Mouse (Mus musculus) liver, adult 2 months (tissue): ENCODE data around the gene Cklf. TPM values are rescaled to one million over a fixed set of nuclear protein-coding genes. Genes with fewer than 3 reads are reported as not detected.

ENCODE experiments used
- DNase-seq: peaks from one replicate; pipeline ENCODE4 v3.0.0-alpha.2; 2011; ENCODE audit warnings: low read depth, low spot score; ENCODE audit errors: extremely low read depth
- H3K27ac ChIP-seq: fragments of 200-500 bp; replicated peaks from 2 replicates; pipeline ENCODE4 v1.5.1; 2012; ENCODE audit warnings: low read depth, mild to moderate bottlenecking, control low read depth, inconsistent platforms, low read length; ENCODE audit not compliant: insufficient read depth
- H3K27me3 ChIP-seq: fragments of 200-500 bp; 2 replicates; pipeline ENCODE4 v1.6.1; 2012; ENCODE audit warnings: mild to moderate bottlenecking, moderate library complexity, low read length, inconsistent platforms; ENCODE audit not compliant: control insufficient read depth, insufficient read depth
- H3K36me3 ChIP-seq: fragments of 200-500 bp; 2 replicates; pipeline ENCODE4 v1.6.1; 2012; ENCODE audit warnings: low read length, inconsistent platforms; ENCODE audit not compliant: control insufficient read depth, insufficient read depth
- H3K4me1 ChIP-seq: fragments of 200-500 bp; 2 replicates; pipeline ENCODE4 v1.6.1; 2011; ENCODE audit warnings: low read length; ENCODE audit not compliant: control insufficient read depth, insufficient read depth
- H3K4me3 ChIP-seq: fragments of 200-500 bp; 2 replicates; pipeline ENCODE4 v1.5.1; 2011; ENCODE audit warnings: low read depth, mild to moderate bottlenecking, control low read depth, low read length, moderate library complexity; ENCODE audit not compliant: insufficient read depth
- H3K79me2 ChIP-seq: fragments of 200-500 bp; 2 replicates; pipeline ENCODE4 v1.6.1; 2012; ENCODE audit warnings: inconsistent platforms, mild to moderate bottlenecking, low read length, moderate library complexity; ENCODE audit not compliant: control insufficient read depth, insufficient read depth
- H3K9ac ChIP-seq: fragments of 200-500 bp; 2 replicates; pipeline ENCODE4 v1.6.1; 2012; ENCODE audit warnings: low read depth, mild to moderate bottlenecking, control low read depth, inconsistent platforms, low read length
- CTCF ChIP-seq: fragments of 200-500 bp; IDR thresholded peaks from 2 replicates; pipeline ENCODE4 v1.5.1; 2011; ENCODE audit warnings: low read depth, low read length, control low read depth
- POLR2A ChIP-seq: fragments of 200-500 bp; IDR thresholded peaks from 2 replicates; pipeline ENCODE4 v1.6.1; 2011; ENCODE audit warnings: low read length, control low read depth; ENCODE audit not compliant: insufficient read depth; ENCODE audit errors: extremely low read depth
- WGBS: fragments of 180-500 bp; shearing (Covaris S2); methylation state at CpG from one replicate; pipeline ENCODE4 v1.1.7; 2018; 5-methylcytosine and 5-hydroxymethylcytosine counted together
- polyA plus RNA-seq: library from polyadenylated mRNA; depleted of rRNA; stranded (reverse); fragments of >200 nt; gene quantifications from 2 replicates; pipeline ENCODE4 v1.2.3, GENCODE M21; 2012
- total RNA-seq: library from RNA; depleted of rRNA; stranded (reverse); fragments of >200 nt; gene quantifications from 2 replicates; pipeline ENCODE4 v1.2.3, GENCODE M21; 2014

Cklf gene
- total and polyA plus RNA-seq, 2 experiments = 1.9 to 2.0 TPM

GRCm38 (mm10) chr8:104219806-104220205, 30.9 kb upstream of the Cklf start:
- no peak overlapping the region for H3K4me3 ChIP-seq
- H3K79me2 ChIP-seq = no peaks in the 10 kb centered on the region
- no peaks in the 10 kb centered on the region for H3K4me1 ChIP-seq
- no peak overlapping the region for H3K27ac ChIP-seq
- H3K9ac ChIP-seq = no peak overlapping the region
- no peaks in the 10 kb centered on the region for H3K36me3 ChIP-seq
- peak; percentile 92 for TF ChIP-seq CTCF
- no peak for TF ChIP-seq POLR2A
- no peaks in the 10 kb centered on the region for H3K27me3 ChIP-seq
- WGBS = 41% methylated on average over 5 of the region's 5 CpGs
- DNase-seq = peak; percentile 22

GRCm38 (mm10) chr8:104227048-104227447, 23.6 kb upstream of the Cklf start:
- Histone ChIP-seq H3K27me3 (no peaks in the 10 kb centered on the region), H3K9ac (no peak overlapping the region), H3K36me3 (peaks cover 45% of the 10 kb centered on the region), H3K79me2 (no peaks in the 10 kb centered on the region), H3K4me3 (no peak overlapping the region), H3K27ac (no peak overlapping the region), H3K4me1 (no peaks in the 10 kb centered on the region)
- DNase-seq = no peak
- WGBS = 97% methylated on average over 5 of the region's 5 CpGs
- no peak for TF ChIP-seq CTCF
- no peak for TF ChIP-seq POLR2A

GRCm38 (mm10) chr8:104230377-104230776, 20.3 kb upstream of the Cklf start:
- Histone ChIP-seq H3K79me2 (no peaks in the 10 kb centered on the region), H3K36me3 (peaks cover 59% of the 10 kb centered on the region), H3K4me3 (no peak overlapping the region), H3K27ac (no peak overlapping the region), H3K27me3 (no peaks in the 10 kb centered on the region), H3K4me1 (no peaks in the 10 kb centered on the region), H3K9ac (no peak overlapping the region)
- no peak for DNase-seq
- no peak for TF ChIP-seq CTCF
- TF ChIP-seq POLR2A = no peak
- WGBS = 94% methylated on average over 9 of the region's 9 CpGs

- 98% methylated on average over 4 of the region's 4 CpGs for WGBS
- TF ChIP-seq CTCF = no peak
- TF ChIP-seq POLR2A = no peak
- Histone ChIP-seq H3K4me3 (no peak overlapping the region), H3K4me1 (no peaks in the 10 kb centered on the region), H3K9ac (no peak overlapping the region), H3K27ac (no peak overlapping the region), H3K36me3 (peaks cover 55% of the 10 kb centered on the region), H3K79me2 (no peaks in the 10 kb centered on the region), H3K27me3 (no peaks in the 10 kb centered on the region)
- no peak for DNase-seq
Measured at GRCm38 (mm10) chr8:104232039-104232438, 18.6 kb upstream of the Cklf start.

GRCm38 (mm10) chr8:104232919-104233318, 17.7 kb upstream of the Cklf start:
- 94% methylated on average over 5 of the region's 5 CpGs for WGBS
- Histone ChIP-seq H3K9ac (no peak overlapping the region), H3K4me3 (no peak overlapping the region), H3K4me1 (no peaks in the 10 kb centered on the region), H3K27me3 (no peaks in the 10 kb centered on the region), H3K79me2 (no peaks in the 10 kb centered on the region), H3K36me3 (peaks cover 49% of the 10 kb centered on the region), H3K27ac (no peak overlapping the region)
- DNase-seq = peak; percentile 12
- no peak for TF ChIP-seq CTCF
- no peak for TF ChIP-seq POLR2A

GRCm38 (mm10) chr8:104234573-104234972, 16.1 kb upstream of the Cklf start:
- DNase-seq = no peak
- H3K36me3 ChIP-seq = peaks cover 42% of the 10 kb centered on the region; the same call in 1 of the 2 replicates
- 76% methylated on average over 6 of the region's 6 CpGs for WGBS

More at GRCm38 (mm10) chr8:104234573-104234972, 16.1 kb upstream of the Cklf start:
- H3K79me2 ChIP-seq = no peaks in the 10 kb centered on the region
- no peaks in the 10 kb centered on the region for H3K4me1 ChIP-seq
- TF ChIP-seq CTCF = no peak
- no peak for TF ChIP-seq POLR2A
- H3K27ac ChIP-seq = no peak overlapping the region
- H3K4me3 ChIP-seq = no peak overlapping the region
- H3K27me3 ChIP-seq = no peaks in the 10 kb centered on the region
- H3K9ac ChIP-seq = no peak overlapping the region
